Mouse (Mus musculus) forebrain, embryonic 16.5 days (tissue): Measurements from ENCODE around the gene Ntng1. TPM values are rescaled to one million over a fixed set of nuclear protein-coding genes. Genes with fewer than 3 reads are reported as not detected.
A peak's percentile ranks its signal among the peaks of the same experiment; 100 is the strongest.

Source experiments
- ATAC-seq: fragments of 200-750 bp; cut with Nextera tagmentation; 2 replicates; pipeline ENCODE4 v1.8.0; 2017; ENCODE audit warnings: mild to moderate bottlenecking, moderate library complexity
- H3K27ac ChIP-seq: fragments of 300-500 bp; sonication (generic); 2 replicates; pipeline ENCODE4 v1.5.1; 2014; ENCODE audit warnings: low read length, control low read depth
- H3K27me3 ChIP-seq: fragments of 300-500 bp; sonication (generic); replicated peaks from 2 replicates; pipeline ENCODE4 v1.6.1; 2014; ENCODE audit warnings: low read length; ENCODE audit not compliant: control insufficient read depth, insufficient read depth
- H3K36me3 ChIP-seq: fragments of 300-500 bp; sonication (generic); 2 replicates; pipeline ENCODE4 v1.6.1; 2014; ENCODE audit not compliant: control insufficient read depth, insufficient read depth
- H3K4me1 ChIP-seq: fragments of 300-500 bp; sonication (generic); replicated peaks from 2 replicates; pipeline ENCODE4 v1.6.1; 2014; ENCODE audit warnings: low read length; ENCODE audit not compliant: control insufficient read depth, insufficient read depth
- H3K4me2 ChIP-seq: fragments of 300-500 bp; sonication (generic); 2 replicates; pipeline ENCODE4 v1.6.1; 2014; ENCODE audit warnings: mild to moderate bottlenecking, low read length, control low read depth
- H3K4me3 ChIP-seq: fragments of 300-500 bp; sonication (generic); replicated peaks from 2 replicates; pipeline ENCODE4 v1.5.1; 2014; ENCODE audit warnings: mild to moderate bottlenecking, low read length, control low read depth
- H3K9ac ChIP-seq: fragments of 300-500 bp; sonication (generic); replicated peaks from 2 replicates; pipeline ENCODE4 v1.6.1; 2014; ENCODE audit warnings: low read depth, low read length, control low read depth
- H3K9me3 ChIP-seq: fragments of 300-500 bp; sonication (generic); 2 replicates; pipeline ENCODE4 v1.6.1; 2016; ENCODE audit warnings: low read length; ENCODE audit not compliant: control insufficient read depth
- WGBS: fragments of 180-500 bp; shearing (Covaris S2); extraction: QIAGEN DNeasy Blood & Tissue Kit; methylation state at CpG from one replicate; pipeline ENCODE4 v1.1.7; 2014; 5-methylcytosine and 5-hydroxymethylcytosine counted together
- polyA plus RNA-seq: library from polyadenylated mRNA; unstranded; fragments of >200 nt; fragmentation: Nextera tagmentation; extraction: Ambion mirVana; gene quantifications from 2 replicates; pipeline ENCODE4 v1.2.1, GENCODE M21; 2015

The Ntng1 gene
- polyA plus RNA-seq, 1 experiment from 2014 or later = 10.7 TPM

GRCm38 (mm10) chr3:109971465-109971864, 172.3 kb downstream of the Ntng1 start:
- Histone ChIP-seq H3K9me3 (no peaks in the 10 kb centered on the region), H3K4me3 (no peak overlapping the region), H3K4me1 (no peaks in the 10 kb centered on the region), H3K27ac (no peak overlapping the region), H3K36me3 (no peaks in the 10 kb centered on the region), H3K9ac (no peak overlapping the region), H3K4me2 (no peak overlapping the region), H3K27me3 (no peaks in the 10 kb centered on the region)
- WGBS = 76% methylated on average over 1 of the region's 1 CpGs
- no peak for ATAC-seq

DNA sequence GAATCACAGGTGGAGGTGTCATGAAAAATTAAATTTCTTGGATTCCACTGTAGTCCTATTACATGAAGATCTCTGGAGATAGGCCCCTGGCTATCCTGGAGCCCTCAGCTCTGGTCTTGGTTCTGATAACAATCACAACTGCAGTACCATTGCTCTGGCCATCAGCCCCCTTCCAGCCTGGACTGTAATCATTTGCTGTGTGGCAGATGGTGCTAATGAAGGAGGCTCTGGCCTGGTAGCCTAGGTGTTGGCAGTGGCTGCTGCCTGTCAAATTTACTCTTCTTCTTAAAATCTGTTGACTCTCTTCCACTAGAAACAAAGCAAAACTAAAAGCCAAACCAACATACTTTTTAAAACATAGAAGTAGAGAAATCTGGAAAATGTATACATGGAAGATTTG, 173.6 kb downstream of the Ntng1 start:
- no peak overlapping the region for H3K9ac ChIP-seq
- no peaks in the 10 kb centered on the region for H3K4me1 ChIP-seq
- no peak overlapping the region for H3K4me2 ChIP-seq
- H3K27me3 ChIP-seq = no peaks in the 10 kb centered on the region
- no peak overlapping the region for H3K27ac ChIP-seq
- no peaks in the 10 kb centered on the region for H3K36me3 ChIP-seq
- no peaks in the 10 kb centered on the region for H3K9me3 ChIP-seq
- no peak overlapping the region for H3K4me3 ChIP-seq
- no peak for ATAC-seq

- 34% methylated on average over 2 of the region's 2 CpGs for WGBS
- no peak overlapping the region for H3K4me3 ChIP-seq
- H3K27ac ChIP-seq = no peak overlapping the region
- no peaks in the 10 kb centered on the region for H3K36me3 ChIP-seq
- H3K4me2 ChIP-seq = no peak overlapping the region
- H3K9ac ChIP-seq = no peak overlapping the region
- no peaks in the 10 kb centered on the region for H3K27me3 ChIP-seq
- no peak for ATAC-seq
- no peaks in the 10 kb centered on the region for H3K9me3 ChIP-seq
- H3K4me1 ChIP-seq = no peaks in the 10 kb centered on the region
These were observed 181.2 kb downstream of the Ntng1 start for GRCm38 (mm10) chr3:109962631-109963030.

DNA sequence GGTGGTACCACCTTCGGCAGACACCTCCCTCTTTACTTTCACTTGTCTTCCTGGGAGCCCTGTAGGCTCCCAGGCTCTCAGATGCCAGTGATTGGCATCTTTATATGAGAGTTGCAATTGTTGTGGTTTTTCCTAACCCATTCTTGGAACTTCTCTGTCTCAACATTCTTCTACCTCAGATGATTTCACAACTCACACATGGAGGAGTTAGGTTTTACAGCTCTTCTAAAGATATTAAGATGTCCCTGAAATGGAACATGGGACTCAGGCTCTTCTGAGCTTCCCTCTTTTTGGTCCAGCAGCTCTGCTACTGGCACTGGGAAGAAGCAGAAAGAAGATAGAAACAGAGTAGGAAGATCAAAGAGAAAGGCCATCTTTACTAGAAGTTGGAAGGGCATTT, 200.9 kb downstream of the Ntng1 start:
- 100% methylated on average over 1 of the region's 1 CpGs for WGBS
- H3K4me3 ChIP-seq = no peak overlapping the region
- H3K9me3 ChIP-seq = no peaks in the 10 kb centered on the region
- H3K27me3 ChIP-seq = no peaks in the 10 kb centered on the region
- no peak overlapping the region for H3K4me2 ChIP-seq
- H3K4me1 ChIP-seq = no peaks in the 10 kb centered on the region
- no peak overlapping the region for H3K9ac ChIP-seq
- H3K27ac ChIP-seq = no peak overlapping the region
- no peak for ATAC-seq
- H3K36me3 ChIP-seq = no peaks in the 10 kb centered on the region

DNA sequence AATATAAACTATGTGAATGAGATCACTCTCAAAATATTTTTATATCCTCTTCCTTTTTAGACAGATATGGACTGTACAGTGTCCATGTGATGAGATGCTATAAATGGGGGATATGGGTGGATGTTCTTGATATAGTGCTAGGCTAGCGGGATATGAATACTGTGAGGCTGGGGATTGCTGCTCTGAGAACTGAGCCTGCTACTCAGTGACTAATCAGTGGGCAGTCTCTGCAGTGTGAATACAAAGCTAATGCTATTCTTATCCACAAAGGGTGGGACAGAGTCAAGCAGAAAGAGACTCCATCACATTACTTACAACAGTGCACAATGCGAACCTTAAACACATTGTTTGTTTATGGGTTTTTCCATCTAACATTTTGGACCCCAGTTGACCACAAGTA, 206.2 kb downstream of the Ntng1 start:
- H3K4me2 ChIP-seq = no peak overlapping the region
- WGBS = 85% methylated on average over 2 of the region's 2 CpGs
- no peak overlapping the region for H3K27ac ChIP-seq
- ATAC-seq = no peak
- no peaks in the 10 kb centered on the region for H3K27me3 ChIP-seq
- H3K4me1 ChIP-seq = no peaks in the 10 kb centered on the region
- no peaks in the 10 kb centered on the region for H3K36me3 ChIP-seq
- no peaks in the 10 kb centered on the region for H3K9me3 ChIP-seq
- H3K9ac ChIP-seq = no peak overlapping the region
- H3K4me3 ChIP-seq = no peak overlapping the region

- Histone ChIP-seq H3K9ac (no peak overlapping the region), H3K27me3 (no peaks in the 10 kb centered on the region), H3K4me2 (no peak overlapping the region), H3K4me3 (no peak overlapping the region), H3K36me3 (no peaks in the 10 kb centered on the region), H3K4me1 (no peaks in the 10 kb centered on the region), H3K9me3 (no peaks in the 10 kb centered on the region), H3K27ac (no peak overlapping the region)
- ATAC-seq = no peak
- WGBS = 58% methylated on average over 3 of the region's 3 CpGs
These were observed 207.5 kb downstream of the Ntng1 start for GRCm38 (mm10) chr3:109936275-109936674.

GRCm38 (mm10) chr3:109932261-109932660, 211.6 kb downstream of the Ntng1 start:
- no peak overlapping the region for H3K9ac ChIP-seq
- ATAC-seq = no peak
- H3K36me3 ChIP-seq = no peaks in the 10 kb centered on the region
- 74% methylated on average over 8 of the region's 8 CpGs for WGBS
- H3K4me1 ChIP-seq = no peaks in the 10 kb centered on the region
- no peak overlapping the region for H3K27ac ChIP-seq
- no peak overlapping the region for H3K4me2 ChIP-seq
- no peaks in the 10 kb centered on the region for H3K9me3 ChIP-seq
- no peaks in the 10 kb centered on the region for H3K27me3 ChIP-seq
- no peak overlapping the region for H3K4me3 ChIP-seq

DNA sequence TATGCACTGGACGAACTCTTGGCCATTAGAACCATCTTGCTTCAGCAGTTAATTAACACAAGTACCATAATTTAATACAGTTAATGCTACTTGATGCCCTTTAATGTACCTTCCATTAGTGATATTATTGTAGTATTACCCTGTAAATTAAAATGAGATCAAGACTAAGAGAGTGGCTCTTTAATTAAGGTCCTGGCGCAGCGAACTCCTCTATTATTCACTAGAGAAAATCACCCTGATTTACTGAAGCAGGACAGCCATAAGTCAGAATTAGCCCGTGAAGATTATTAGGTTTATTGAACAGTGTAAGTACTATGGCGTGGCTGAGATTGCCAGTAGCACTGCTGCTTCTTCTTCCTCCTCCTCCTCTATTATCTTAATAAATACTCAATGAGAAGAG, 212.8 kb downstream of the Ntng1 start:
- Histone ChIP-seq H3K4me3 (no peak overlapping the region), H3K27me3 (no peaks in the 10 kb centered on the region), H3K4me2 (no peak overlapping the region), H3K4me1 (no peaks in the 10 kb centered on the region), H3K9ac (no peak overlapping the region), H3K27ac (no peak overlapping the region), H3K36me3 (no peaks in the 10 kb centered on the region), H3K9me3 (no peaks in the 10 kb centered on the region)
- WGBS = 50% methylated on average over 5 of the region's 5 CpGs
- no peak for ATAC-seq

DNA sequence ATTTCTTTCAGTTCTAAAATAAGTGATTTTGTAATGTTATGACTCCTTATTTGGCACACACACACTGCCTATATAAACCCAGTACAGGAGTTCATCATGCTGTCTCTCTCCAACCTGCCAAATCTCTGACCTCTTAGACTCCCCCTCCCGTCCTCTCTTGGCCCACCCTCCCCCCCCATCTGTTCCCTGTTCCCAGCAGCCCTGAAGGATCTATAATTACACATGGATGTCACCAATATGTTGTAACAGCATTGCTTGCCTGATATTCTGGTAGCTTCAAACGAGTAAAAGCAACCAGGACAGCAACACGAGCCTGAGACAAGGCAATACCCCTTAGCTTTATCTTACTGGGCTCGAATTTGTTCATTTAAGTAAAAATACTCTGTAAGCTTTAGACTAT, 220.0 kb downstream of the Ntng1 start:
- H3K9me3 ChIP-seq = no peaks in the 10 kb centered on the region
- no peak overlapping the region for H3K4me2 ChIP-seq
- no peaks in the 10 kb centered on the region for H3K27me3 ChIP-seq
- no peak overlapping the region for H3K4me3 ChIP-seq
- H3K9ac ChIP-seq = no peak overlapping the region
- 59% methylated on average over 4 of the region's 4 CpGs for WGBS
- H3K27ac ChIP-seq = no peak overlapping the region
- H3K36me3 ChIP-seq = no peaks in the 10 kb centered on the region
- ATAC-seq = no peak
- H3K4me1 ChIP-seq = peaks cover 4% of the 10 kb centered on the region

GRCm38 (mm10) chr3:109918996-109919395, 224.8 kb downstream of the Ntng1 start:
- no peak overlapping the region for H3K4me2 ChIP-seq
- no peak overlapping the region for H3K27ac ChIP-seq
- H3K4me3 ChIP-seq = no peak overlapping the region
- no peaks in the 10 kb centered on the region for H3K36me3 ChIP-seq
- H3K9ac ChIP-seq = no peak overlapping the region
- H3K9me3 ChIP-seq = no peaks in the 10 kb centered on the region
- no peaks in the 10 kb centered on the region for H3K27me3 ChIP-seq
- WGBS = 47% methylated on average over 3 of the region's 3 CpGs
- peaks cover 14% of the 10 kb centered on the region for H3K4me1 ChIP-seq
- ATAC-seq = peak; percentile 93
